Mouse (Mus musculus) leukemia stem cell, adult 10-12 weeks (primary cell): ENCODE results near the gene Gm11099. TPM values are rescaled to one million over a fixed set of nuclear protein-coding genes. Genes with fewer than 3 reads are reported as not detected.

Source experiments
- polyA plus RNA-seq: library from polyadenylated mRNA; stranded (reverse); fragments of >175 nt; gene quantifications from 2 replicates; pipeline ENCODE4 v1.2.3, GENCODE M21; 2012; ENCODE audit warnings: low replicate concordance

Gene Gm11099
- not detected in 2 replicates for polyA plus RNA-seq

GRCm38 (mm10) chr2:58859134-58859533, at the start of gene Gm11099:
TSS of gene Gm11099 (plus strand) at chr2:58859434.

